12 mouse cellular contexts compared by ENCODE assay signal in genomic region chr9:71726121-71726520, GRCm38 (mm10). TPM values are rescaled to one million over a fixed set of nuclear protein-coding genes. Genes with fewer than 3 reads are reported as not detected.
A peak's percentile ranks its signal among the peaks of the same experiment; 100 is the strongest.
DNase-seq lines count a peak whose midpoint lies in the region.
"Had no signal": no experiment of that assay in that cellular context is flagged by ENCODE, and none has a peak within 500 bp of the region (broad histone marks: within the 10 kb centered on the region; RNA-seq: fewer than 3 reads in every experiment).

No protein-coding gene starts in this region.

- H3K36me3 ChIP-seq in heart, embryonic 10.5 days = peaks cover 38% of the 10 kb centered on the region
- H3K36me3 ChIP-seq: forebrain, embryonic 15.5 days; hindbrain, embryonic 13.5 days had no signal

- no peaks in the 10 kb centered on the region for H3K27me3 ChIP-seq in heart, embryonic 10.5 days (ENCODE audit: insufficient read depth, poor library complexity, severe bottlenecking)
- H3K27me3 ChIP-seq: forebrain, embryonic 15.5 days; hindbrain, embryonic 13.5 days; limb, embryonic 12.5 days had no signal

- peak; percentile 95 for DNase-seq in heart, adult 11 months
- no peak for DNase-seq in heart, embryonic 10.5 days (ENCODE audit: low spot score)
- peak; percentile 51 for DNase-seq in 3134 (ENCODE audit: extremely low read depth, insufficient read length, low spot score)
- peak; percentile 83 for DNase-seq in adrenal gland, postnatal 10 days
- peak; percentile 28 to 59 for DNase-seq in heart, adult 9 months (ENCODE audit: low spot score in 2 of 2)
- no peak for DNase-seq in retina, postnatal 1 day
- no peak for DNase-seq in left cerebral cortex, adult 18-20 months (ENCODE audit: low spot score in 2 of 2)
- DNase-seq in retina, embryonic 14.5 days (ENCODE audit: low spot score) = no peak

- H3K4me3 ChIP-seq in heart, embryonic 10.5 days = no peak overlapping the region
- H3K4me3 ChIP-seq: forebrain, embryonic 15.5 days; hindbrain, embryonic 13.5 days; layer of hippocampus, adult 2 months; limb, embryonic 12.5 days had no signal

- peaks cover 57% of the 10 kb centered on the region for H3K4me1 ChIP-seq in heart, embryonic 10.5 days

- no peaks in the 10 kb centered on the region for H3K9me3 ChIP-seq in heart, embryonic 10.5 days
- H3K9me3 ChIP-seq: forebrain, embryonic 15.5 days; hindbrain, embryonic 13.5 days; limb, embryonic 12.5 days had no signal

- H3K27ac ChIP-seq in heart, embryonic 10.5 days = no peak overlapping the region
- H3K27ac ChIP-seq: forebrain, embryonic 15.5 days; hindbrain, embryonic 13.5 days; layer of hippocampus, adult 2 months; limb, embryonic 12.5 days had no signal

- WGBS in heart, embryonic 10.5 days = 73% methylated on average over 3 of the region's 3 CpGs

RNA-seq across cellular contexts. Expression of gene Cgnl1, which starts 45.3 kb away (rescaled TPM):
- 43.1 and 60.1 TPM in 2 replicates for polyA plus RNA-seq in heart, embryonic 10.5 days (2016; fragmentation: Nextera tagmentation; extraction: Ambion mirVana)
- 10 to 100 TPM; 55.5 to 61.5 TPM for total RNA-seq in adrenal gland, postnatal 10 days (2021)
- 1 to 10 TPM; 7.4 to 9.6 TPM for total RNA-seq in left cerebral cortex, adult 18-20 months (2021)

Comparison
In these comparisons a context has a peak if more than half of its experiments do, and no peak if none do; other contexts are left out.
1. DNase-seq: peak in heart, adult 11 months (single experiment), 3134 (single experiment), adrenal gland, postnatal 10 days (single experiment) and heart, adult 9 months (2 of 2); none in heart, embryonic 10.5 days (single experiment), retina, postnatal 1 day (single experiment), left cerebral cortex, adult 18-20 months (0 of 2) and retina, embryonic 14.5 days (single experiment).
2. RNA of gene Cgnl1, which starts 45.3 kb away (total RNA-seq): 55.5 to 61.5 TPM in adrenal gland, postnatal 10 days; 7.4 to 9.6 TPM in left cerebral cortex, adult 18-20 months; every median in the first group is over 4 times any median in the second.